Mouse (Mus musculus): Measurements from ENCODE around the gene Psg17.

GRCm38 (mm10) chr7:18829545-18829944, 8.1 kb upstream of the Psg17 start:
- TF ChIP-seq CTCF (IDR thresholded peaks at IDR 0.05; ENCODE audit: borderline replicate concordance, extremely low read depth, insufficient read depth, insufficient read length) (no peak), POLR2A (IDR thresholded peaks at IDR 0.05; ENCODE audit: borderline replicate concordance, extremely low read depth, insufficient read depth, insufficient read length, poor library complexity, severe bottlenecking) (no peak)
